Mouse (Mus musculus): ENCODE results near the gene Nptx1. TPM values are rescaled to one million over a fixed set of nuclear protein-coding genes. Genes with fewer than 3 reads are reported as not detected.

Gene Nptx1
- polyA plus RNA-seq, 1 experiment from 2014 or later, result 0.66 TPM

Other genes with a start within 250 kb of the Nptx1 start
- gene Eif4a3, start 247.7 kb downstream of the Nptx1 start, polyA plus RNA-seq (2015; fragmentation: Nextera tagmentation; extraction: Ambion mirVana), result 281 and 304 TPM in 2 replicates
- gene Card14, start 240.0 kb downstream of the Nptx1 start, polyA plus RNA-seq (2015; fragmentation: Nextera tagmentation; extraction: Ambion mirVana), result 0.36 and 0.37 TPM in 2 replicates
- gene Sgsh, start 192.2 kb downstream of the Nptx1 start, polyA plus RNA-seq (2015; fragmentation: Nextera tagmentation; extraction: Ambion mirVana), result 5.7 and 6.9 TPM in 2 replicates
- gene Slc26a11, start 192.2 kb downstream of the Nptx1 start, polyA plus RNA-seq (2015; fragmentation: Nextera tagmentation; extraction: Ambion mirVana), result 9.3 and 10.4 TPM in 2 replicates
- 5.5 and 6.8 TPM in 2 replicates for gene Rnf213, start 154.7 kb downstream of the Nptx1 start, polyA plus RNA-seq (2015; fragmentation: Nextera tagmentation; extraction: Ambion mirVana)
- 10.8 and 11.7 TPM in 2 replicates for gene Endov, start 56.4 kb downstream of the Nptx1 start, polyA plus RNA-seq (2015; fragmentation: Nextera tagmentation; extraction: Ambion mirVana)
- gene Rptor, start 55.2 kb upstream of the Nptx1 start, polyA plus RNA-seq (2015; fragmentation: Nextera tagmentation; extraction: Ambion mirVana), result 7.0 and 7.1 TPM in 2 replicates